Mouse (Mus musculus): ENCODE data around the gene Tmem217. TPM values are rescaled to one million over a fixed set of nuclear protein-coding genes. Genes with fewer than 3 reads are reported as not detected.
A peak's percentile ranks its signal among the peaks of the same experiment; 100 is the strongest.

Tmem217 gene
- polyA plus RNA-seq, 2 experiments: 0.09 TPM; not detected in 1

GRCm38 (mm10) chr17:29551019-29551418, 1.2 kb downstream of the Tmem217 start:
- H3K9me3 ChIP-seq (ENCODE audit: control insufficient read depth, low read length): no peaks in the 10 kb centered on the region
- 11% methylated on average over 6 of the region's 6 CpGs for WGBS (ENCODE audit: insufficient replicate concordance)
- no peak overlapping the region for H3K27ac ChIP-seq
- H3K9ac ChIP-seq (replicated peaks): no peak overlapping the region
- peak overlapping the region; percentile 76 for H3K4me2 ChIP-seq (ENCODE audit: low read depth)
- ATAC-seq (ENCODE audit: insufficient read depth) (no peak), DNase-seq (ENCODE audit: low read depth in 3 of 3, low spot score in 3 of 3) (no peak)
- peaks cover 15% of the 10 kb centered on the region in 2 experiments for H3K4me1 ChIP-seq (replicated peaks; ENCODE audit: control insufficient read depth in 2 of 2, insufficient read depth in 2 of 2, low read length in 1 of 2)
- H3K4me3 ChIP-seq (ENCODE audit: insufficient read depth in 1 of 2, low read depth in 2 of 2, low read length in 2 of 2): no peak overlapping the region; a peak in 1 of 4 replicates
- no peak for TF ChIP-seq CTCF (IDR thresholded peaks at IDR 0.05; ENCODE audit: low read depth)
- TF ChIP-seq EP300 (IDR thresholded peaks at IDR 0.05; ENCODE audit: low read depth): no peak
- no peaks in the 10 kb centered on the region for H3K36me3 ChIP-seq (replicated peaks; ENCODE audit: control insufficient read depth, insufficient read depth, low read depth)
- no peaks in the 10 kb centered on the region for H3K27me3 ChIP-seq (ENCODE audit: control insufficient read depth, insufficient read depth, low read length)

- H3K9me3 ChIP-seq (ENCODE audit: control insufficient read depth, low read length): no peaks in the 10 kb centered on the region
- H3K27ac ChIP-seq: no peak within 1 kb of the TSS
- H3K4me3 ChIP-seq (ENCODE audit: insufficient read depth in 1 of 2, low read depth in 2 of 2, low read length in 2 of 2): peak within 1 kb of the TSS; percentile 77 to 82
- peaks cover 15% of the 10 kb centered on the region in 2 experiments for H3K4me1 ChIP-seq (replicated peaks; ENCODE audit: control insufficient read depth in 2 of 2, insufficient read depth in 2 of 2, low read length in 1 of 2)
- H3K36me3 ChIP-seq (replicated peaks; ENCODE audit: control insufficient read depth, insufficient read depth, low read depth): no peaks in the 10 kb centered on the region
- peak within 1 kb of the TSS; percentile 82 for H3K9ac ChIP-seq (replicated peaks)
- peak within 1 kb of the TSS; percentile 76 for H3K4me2 ChIP-seq (ENCODE audit: low read depth)
- DNase-seq (ENCODE audit: low read depth in 3 of 3, low spot score in 3 of 3) (peak; percentile 89), ATAC-seq (ENCODE audit: insufficient read depth) (peak; percentile 98)
- TF ChIP-seq EP300 (IDR thresholded peaks at IDR 0.05; ENCODE audit: low read depth) (no peak), CTCF (IDR thresholded peaks at IDR 0.05; ENCODE audit: low read depth) (peak; percentile 14; the same call in 1 of the 2 replicates)
- WGBS (ENCODE audit: insufficient replicate concordance): under 1% methylated on average over 44 of the region's 44 CpGs
- no peaks in the 10 kb centered on the region for H3K27me3 ChIP-seq (ENCODE audit: control insufficient read depth, insufficient read depth, low read length)
These were observed 2.4 kb downstream of the Tmem217 start, which contains the start of the genes Gm17657 and Tbc1d22b for GRCm38 (mm10) chr17:29549543-29550428. TSS of gene Gm17657 (minus strand) at chr17:29549638. TSS of gene Tbc1d22b (plus strand) at chr17:29549785.

GRCm38 (mm10) chr17:29548994-29549393, 3.2 kb downstream of the Tmem217 start:
- Histone ChIP-seq H3K4me3 (ENCODE audit: insufficient read depth in 1 of 2, low read depth in 2 of 2, low read length in 2 of 2) (no peak overlapping the region; a peak in 1 of 4 replicates), H3K9ac (replicated peaks) (no peak overlapping the region), H3K27ac (no peak overlapping the region), H3K4me2 (ENCODE audit: low read depth) (peak overlapping the region; percentile 76), H3K4me1 (replicated peaks; ENCODE audit: control insufficient read depth in 2 of 2, insufficient read depth in 2 of 2, low read length in 1 of 2) (peaks cover 15% of the 10 kb centered on the region in 2 experiments), H3K36me3 (replicated peaks; ENCODE audit: control insufficient read depth, insufficient read depth, low read depth) (no peaks in the 10 kb centered on the region), H3K9me3 (ENCODE audit: control insufficient read depth, low read length) (no peaks in the 10 kb centered on the region), H3K27me3 (ENCODE audit: control insufficient read depth, insufficient read depth, low read length) (no peaks in the 10 kb centered on the region)
- ATAC-seq (ENCODE audit: insufficient read depth) (no peak; the same call in 1 of the 2 replicates), DNase-seq (ENCODE audit: low read depth in 3 of 3, low spot score in 3 of 3) (peak in 1 of 3 experiments; percentile 16)
- WGBS (ENCODE audit: insufficient replicate concordance): 21% methylated on average over 8 of the region's 8 CpGs
- TF ChIP-seq CTCF (IDR thresholded peaks at IDR 0.05; ENCODE audit: low read depth) (no peak), EP300 (IDR thresholded peaks at IDR 0.05; ENCODE audit: low read depth) (no peak)

GRCm38 (mm10) chr17:29548494-29548893, 3.7 kb downstream of the Tmem217 start:
- DNase-seq (ENCODE audit: low read depth in 3 of 3, low spot score in 3 of 3): no peak
- H3K36me3 ChIP-seq (replicated peaks; ENCODE audit: control insufficient read depth, insufficient read depth, low read depth): no peaks in the 10 kb centered on the region
- H3K4me1 ChIP-seq (replicated peaks; ENCODE audit: control insufficient read depth in 2 of 2, insufficient read depth in 2 of 2, low read length in 1 of 2): peaks cover 15% of the 10 kb centered on the region in 2 experiments
- no peak for ATAC-seq (ENCODE audit: insufficient read depth)
- 35% methylated on average over 3 of the region's 3 CpGs for WGBS (ENCODE audit: insufficient replicate concordance)
- no peak overlapping the region for H3K4me3 ChIP-seq (ENCODE audit: insufficient read depth in 1 of 2, low read depth in 2 of 2, low read length in 2 of 2)
- H3K27me3 ChIP-seq (ENCODE audit: control insufficient read depth, insufficient read depth, low read length): no peaks in the 10 kb centered on the region
- no peak overlapping the region for H3K4me2 ChIP-seq (ENCODE audit: low read depth)
- H3K27ac ChIP-seq: no peak overlapping the region
- H3K9me3 ChIP-seq (ENCODE audit: control insufficient read depth, low read length): no peaks in the 10 kb centered on the region
- H3K9ac ChIP-seq (replicated peaks): no peak overlapping the region
- TF ChIP-seq EP300 (IDR thresholded peaks at IDR 0.05; ENCODE audit: low read depth) (no peak), CTCF (IDR thresholded peaks at IDR 0.05; ENCODE audit: low read depth) (no peak)

- Histone ChIP-seq H3K4me1 (replicated peaks; ENCODE audit: control insufficient read depth in 2 of 2, insufficient read depth in 2 of 2, low read length in 1 of 2) (peaks cover 4 to 5% of the 10 kb centered on the region in 2 experiments; a peak in 2 of 4 replicates), H3K36me3 (replicated peaks; ENCODE audit: control insufficient read depth, insufficient read depth, low read depth) (no peaks in the 10 kb centered on the region), H3K4me2 (ENCODE audit: low read depth) (no peak overlapping the region), H3K27me3 (ENCODE audit: control insufficient read depth, insufficient read depth, low read length) (no peaks in the 10 kb centered on the region), H3K9me3 (ENCODE audit: control insufficient read depth, low read length) (no peaks in the 10 kb centered on the region), H3K4me3 (ENCODE audit: insufficient read depth in 1 of 2, low read depth in 2 of 2, low read length in 2 of 2) (no peak overlapping the region), H3K27ac (no peak overlapping the region), H3K9ac (replicated peaks) (no peak overlapping the region)
- WGBS (ENCODE audit: insufficient replicate concordance): 77% methylated on average over 5 of the region's 5 CpGs
- ATAC-seq (ENCODE audit: insufficient read depth): no peak
- no peak for DNase-seq (ENCODE audit: low read depth in 3 of 3, low spot score in 3 of 3)
- TF ChIP-seq CTCF (IDR thresholded peaks at IDR 0.05; ENCODE audit: low read depth) (no peak), EP300 (IDR thresholded peaks at IDR 0.05; ENCODE audit: low read depth) (no peak)
These were observed 6.9 kb downstream of the Tmem217 start for GRCm38 (mm10) chr17:29545241-29545640.
